Comparison of ENCODE assay signal across 10 mouse cellular contexts in the genomic region with DNA sequence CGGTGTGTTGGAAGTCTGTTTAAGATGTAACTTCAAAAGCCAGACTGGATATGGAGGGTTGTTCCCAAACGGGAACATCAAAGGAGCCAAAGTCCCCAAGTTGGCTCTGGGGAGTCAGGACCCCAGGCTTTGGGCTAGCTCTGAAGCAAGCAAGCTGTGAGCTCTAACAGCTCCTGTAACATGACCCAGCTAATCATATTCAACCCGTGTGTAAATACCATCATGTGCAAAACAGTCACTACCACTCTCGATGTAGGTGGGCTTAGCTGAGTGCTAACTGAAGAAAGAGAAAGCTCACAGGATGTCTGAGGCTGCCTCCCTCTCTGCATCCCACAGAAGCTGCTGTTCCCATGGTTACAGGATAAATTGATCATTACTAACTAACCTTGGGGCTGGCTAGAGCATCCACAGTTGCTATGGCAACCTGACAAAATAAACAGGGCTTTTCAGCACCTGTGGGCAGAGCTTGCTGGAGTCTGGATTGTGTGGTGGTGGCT. TPM values are rescaled to one million over a fixed set of nuclear protein-coding genes. Genes with fewer than 3 reads are reported as not detected.
A peak's percentile ranks its signal among the peaks of the same experiment; 100 is the strongest.
DNase-seq lines count a peak whose midpoint lies in the region; ATAC-seq lines count a peak whose summit lies in the region.
"Had no signal": no experiment of that assay in that cellular context is flagged by ENCODE, and none has a peak within 500 bp of the region (broad histone marks: within the 10 kb centered on the region; RNA-seq: fewer than 3 reads in every experiment).

No protein-coding gene starts in this region.

- no peak for DNase-seq in heart, postnatal 10 days
- DNase-seq in embryo, embryonic 10.5 days (ENCODE audit: low spot score): peak; percentile 81
- DNase-seq in induced T-regulatory cell, adult 2 months (ENCODE audit: low read depth): peak; percentile 67
- DNase-seq in urinary bladder, adult 2 months (ENCODE audit: low spot score): no peak
- no peak for DNase-seq in urinary bladder, adult 18-20 months (ENCODE audit: low spot score in 2 of 2)

- H3K27ac ChIP-seq in heart, embryonic 13.5 days (replicated peaks): no peak overlapping the region
- peak overlapping the region; percentile 87 for H3K27ac ChIP-seq in midbrain, embryonic 15.5 days

- intact Hi-C loops in heart, postnatal 10 days (cut with DNase I): no loop called here

- no peaks in the 10 kb centered on the region for H3K36me3 ChIP-seq in heart, embryonic 13.5 days
- H3K36me3 ChIP-seq in midbrain, embryonic 15.5 days (replicated peaks): no peaks in the 10 kb centered on the region

- peak overlapping the region; percentile 79 for H3K9ac ChIP-seq in heart, embryonic 13.5 days
- H3K9ac ChIP-seq in midbrain, embryonic 15.5 days: peak overlapping the region; percentile 87

- WGBS in heart, embryonic 13.5 days: 20% methylated on average over 4 of the region's 4 CpGs
- WGBS in midbrain, embryonic 15.5 days: 2% methylated on average over 4 of the region's 4 CpGs

- peak overlapping the region; percentile 85 for H3K4me2 ChIP-seq in heart, embryonic 13.5 days
- peak overlapping the region; percentile 75 for H3K4me2 ChIP-seq in midbrain, embryonic 15.5 days

- H3K27me3 ChIP-seq in heart, embryonic 13.5 days (replicated peaks): peaks cover 27% of the 10 kb centered on the region
- no peaks in the 10 kb centered on the region for H3K27me3 ChIP-seq in midbrain, embryonic 15.5 days (replicated peaks)

- peak overlapping the region; percentile 62 for H3K4me3 ChIP-seq in heart, embryonic 13.5 days
- peak overlapping the region; percentile 80 for H3K4me3 ChIP-seq in midbrain, embryonic 15.5 days
- H3K4me3 ChIP-seq: erythroblast, embryonic 14.5 days had no signal

- ATAC-seq in heart, embryonic 13.5 days (ENCODE audit: extremely low read depth, insufficient number of reproducible peaks, low FRiP score, low TSS enrichment): no peak
- peak; percentile 62 for ATAC-seq in midbrain, embryonic 15.5 days (replicated peaks)
- ATAC-seq in megakaryocyte, adult 5-6 weeks (ENCODE audit: poor library complexity, severe bottlenecking): no peak

- peaks cover 14% of the 10 kb centered on the region for H3K4me1 ChIP-seq in heart, embryonic 13.5 days
- peaks cover 57% of the 10 kb centered on the region for H3K4me1 ChIP-seq in midbrain, embryonic 15.5 days

- no peaks in the 10 kb centered on the region for H3K9me3 ChIP-seq in heart, embryonic 13.5 days
- H3K9me3 ChIP-seq in midbrain, embryonic 15.5 days: no peaks in the 10 kb centered on the region

RNA-seq across cellular contexts. Expression of a gene that starts 1.5 kb away (rescaled TPM):
- polyA plus RNA-seq in heart, embryonic 13.5 days (2015; fragmentation: Nextera tagmentation; extraction: Ambion mirVana): 0.48 and 0.72 TPM in 2 replicates
- 1 to 10 TPM in 1 of 2 experiments, under 1 TPM in 1; 0.62 to 1.0 TPM for total RNA-seq in heart, postnatal 10 days (2021)
- 15.3 and 15.5 TPM in 2 replicates for polyA plus RNA-seq in midbrain, embryonic 15.5 days (2015; fragmentation: Nextera tagmentation; extraction: Ambion mirVana)
- polyA plus RNA-seq in urinary bladder, adult 2 months (2012; rRNA removed): 3.5 and 4.4 TPM in 2 replicates
- not detected in 2 replicates for total RNA-seq in megakaryocyte, adult 5-6 weeks (2015)
- 0.04 TPM in 1 of 2 replicates, not detected in the other for total RNA-seq in megakaryocyte, adult 5-6 weeks (2017)
- polyA plus RNA-seq: C2C12; erythroblast, embryonic 14.5 days had no signal

Comparison
In these comparisons a context has a peak if more than half of its experiments do, and no peak if none do; other contexts are left out.
1. DNase-seq: peak in embryo, embryonic 10.5 days (single experiment) and induced T-regulatory cell, adult 2 months (single experiment); none in heart, postnatal 10 days (0 of 2), urinary bladder, adult 2 months (single experiment) and urinary bladder, adult 18-20 months (0 of 2).